Mouse (Mus musculus): ENCODE measurements at regions not wholly inside any gene's neighbourhood (a gene's known extent, or its start where the extent isn't known, plus 50 kb on each side); places are given as distances from the start of the nearest gene placed in this dataset.

DNA sequence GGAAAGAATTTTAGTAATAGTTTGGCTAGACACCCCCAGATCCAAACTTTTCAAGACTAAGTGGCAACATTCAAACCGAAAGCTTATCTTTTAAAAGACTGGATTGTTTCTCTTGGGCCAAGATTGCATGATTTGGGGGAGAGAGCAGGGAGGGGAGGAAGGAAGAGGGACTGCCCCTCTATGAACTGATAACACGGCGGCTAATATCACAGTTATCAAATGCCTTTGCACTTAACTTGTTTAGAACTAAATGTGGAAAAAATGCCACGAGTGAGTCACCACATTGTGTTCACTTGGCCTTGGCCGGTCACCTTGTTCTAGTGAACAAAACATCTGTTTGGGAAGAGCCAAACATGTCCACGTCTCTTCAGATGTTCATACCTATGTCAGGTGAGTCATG, 92.3 kb downstream of the Tes start:
- Histone ChIP-seq H3K4me1 (ENCODE audit: insufficient read depth, low read depth, low read length) (no peaks in the 10 kb centered on the region), H3K4me3 (ENCODE audit: low read depth, low read length) (no peak overlapping the region), H3K9me3 (ENCODE audit: low read length) (no peaks in the 10 kb centered on the region), H3K27me3 (replicated peaks; ENCODE audit: insufficient read depth, low read length) (no peaks in the 10 kb centered on the region), H3K4me2 (replicated peaks; ENCODE audit: low read depth, low read length) (no peak overlapping the region), H3K36me3 (ENCODE audit: insufficient read depth, low read length) (no peaks in the 10 kb centered on the region), H3K9ac (replicated peaks; ENCODE audit: low read depth) (no peak overlapping the region), H3K27ac (ENCODE audit: low read length) (no peak overlapping the region)
- TF ChIP-seq CTCF (IDR thresholded peaks at IDR 0.05) (no peak), EP300 (IDR thresholded peaks at IDR 0.05) (no peak)
- WGBS: 46% methylated on average over 6 of the region's 6 CpGs
- no peak for DNase-seq (ENCODE audit: low spot score)
- ATAC-seq: no peak

DNA sequence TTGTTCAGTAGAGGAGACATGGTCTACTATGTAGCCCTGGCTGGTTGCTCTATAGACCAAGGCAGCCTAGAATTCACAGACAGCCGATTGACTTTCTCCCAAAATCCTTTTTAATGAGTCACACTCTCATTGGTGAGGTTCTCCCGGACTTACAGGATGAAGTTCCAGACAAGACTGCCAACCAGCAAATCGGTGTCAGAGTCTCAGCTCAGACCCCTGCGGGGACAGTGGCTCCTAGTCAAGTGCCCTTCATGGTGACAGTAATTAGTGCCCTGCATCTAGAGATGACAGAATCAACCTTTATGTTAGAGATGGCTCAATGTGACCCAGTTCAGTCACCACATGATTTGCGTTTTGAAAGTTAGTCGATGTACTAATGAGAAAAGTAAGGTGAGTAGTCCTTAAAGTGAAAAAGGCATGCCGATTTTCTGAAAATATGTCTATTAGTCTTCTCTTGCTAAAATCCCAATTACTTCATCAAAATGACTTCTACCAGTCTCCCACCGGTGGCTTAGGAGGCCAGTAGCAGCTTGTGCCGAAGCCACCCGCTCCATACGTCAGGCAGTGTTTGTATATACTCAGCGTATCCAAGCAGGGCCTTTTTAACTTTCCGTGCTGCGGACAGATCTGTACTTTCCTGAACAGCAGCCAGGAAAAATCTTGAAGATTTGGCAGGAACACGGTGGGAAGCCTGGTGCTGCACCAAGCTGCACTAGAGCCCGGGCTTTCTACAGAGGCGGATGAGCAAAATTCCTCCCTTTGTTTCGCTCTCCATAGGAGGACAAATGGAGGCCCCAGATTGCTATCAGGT, 105.2 kb downstream of the Tes start:
- H3K4me2 ChIP-seq (replicated peaks; ENCODE audit: low read depth, low read length): peak overlapping the region; percentile 45
- 18% methylated on average over 18 of the region's 18 CpGs for WGBS
- DNase-seq (ENCODE audit: low spot score) (peak; percentile 93), ATAC-seq (peak; percentile 74)
- peak overlapping the region; percentile 6 for H3K9ac ChIP-seq (replicated peaks; ENCODE audit: low read depth)
- H3K27ac ChIP-seq (ENCODE audit: low read length): peak overlapping the region; percentile 87
- TF ChIP-seq CTCF (IDR thresholded peaks at IDR 0.05): 0 out of 2 replicates have a peak, but pooled peaks have one; percentile 2
- TF ChIP-seq EP300 (IDR thresholded peaks at IDR 0.05): peak; percentile 94
- 0 out of 2 replicates have a peak overlapping the region, but pooled peaks have one; percentile 4 for H3K4me3 ChIP-seq (ENCODE audit: low read depth, low read length)
- H3K4me1 ChIP-seq (ENCODE audit: insufficient read depth, low read depth, low read length): peaks cover 12% of the 10 kb centered on the region
- no peaks in the 10 kb centered on the region for H3K27me3 ChIP-seq (replicated peaks; ENCODE audit: insufficient read depth, low read length)
- H3K36me3 ChIP-seq (ENCODE audit: insufficient read depth, low read length): no peaks in the 10 kb centered on the region
- H3K9me3 ChIP-seq (ENCODE audit: low read length): no peaks in the 10 kb centered on the region

GRCm38 (mm10) chr6:17170782-17171272, 105.9 kb downstream of the Tes start:
- ATAC-seq (peak; percentile 12), DNase-seq (ENCODE audit: low spot score) (no peak)
- no peak for TF ChIP-seq CTCF (IDR thresholded peaks at IDR 0.05)
- TF ChIP-seq EP300 (IDR thresholded peaks at IDR 0.05): no peak
- WGBS: 9% methylated on average over 7 of the region's 7 CpGs
- Histone ChIP-seq H3K4me2 (replicated peaks; ENCODE audit: low read depth, low read length) (peak overlapping the region; percentile 45), H3K9ac (replicated peaks; ENCODE audit: low read depth) (no peak overlapping the region), H3K4me3 (ENCODE audit: low read depth, low read length) (no peak overlapping the region), H3K4me1 (ENCODE audit: insufficient read depth, low read depth, low read length) (peaks cover 12% of the 10 kb centered on the region), H3K36me3 (ENCODE audit: insufficient read depth, low read length) (no peaks in the 10 kb centered on the region), H3K9me3 (ENCODE audit: low read length) (no peaks in the 10 kb centered on the region), H3K27me3 (replicated peaks; ENCODE audit: insufficient read depth, low read length) (no peaks in the 10 kb centered on the region), H3K27ac (ENCODE audit: low read length) (peak overlapping the region; percentile 87)

DNA sequence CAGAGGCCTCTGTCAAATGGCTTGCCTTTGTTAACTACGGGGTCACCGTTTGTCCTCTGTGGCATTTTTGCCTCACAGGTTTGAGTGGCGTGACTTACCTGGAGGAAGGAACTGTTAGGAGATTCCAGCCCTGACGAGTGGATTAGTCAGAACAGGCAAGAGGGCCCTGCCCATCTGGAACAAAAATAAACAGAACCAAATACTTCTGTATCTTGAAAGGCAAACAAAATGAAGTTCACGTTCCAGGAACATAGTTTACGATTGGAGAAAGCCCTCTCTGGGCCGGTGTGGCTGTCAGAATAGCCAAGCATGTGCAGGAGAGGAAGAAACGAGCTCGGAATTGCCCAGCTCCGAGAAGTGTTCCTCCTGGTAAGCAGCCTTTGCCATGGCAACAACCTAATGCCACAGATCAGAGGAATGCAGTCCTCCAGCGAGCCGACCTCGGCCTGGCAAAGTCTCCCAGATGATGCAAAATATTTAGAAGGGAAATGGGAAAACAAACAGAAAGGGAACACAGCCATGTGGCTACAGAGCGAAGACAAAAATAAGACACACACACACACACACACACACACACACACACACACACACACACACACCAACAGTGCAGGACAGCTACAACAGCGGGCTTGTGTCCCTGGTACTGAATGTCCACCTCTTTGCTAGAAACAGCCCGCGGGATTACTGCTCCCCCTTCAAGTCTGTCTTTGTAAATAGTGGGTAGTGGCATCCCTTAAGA, 106.5 kb downstream of the Tes start:
- DNase-seq (ENCODE audit: low spot score) (peak; percentile 96), ATAC-seq (peak; percentile 89)
- Histone ChIP-seq H3K9me3 (ENCODE audit: low read length) (no peaks in the 10 kb centered on the region), H3K27me3 (replicated peaks; ENCODE audit: insufficient read depth, low read length) (no peaks in the 10 kb centered on the region), H3K4me2 (replicated peaks; ENCODE audit: low read depth, low read length) (peak overlapping the region; percentile 45), H3K27ac (ENCODE audit: low read length) (peak overlapping the region; percentile 87), H3K36me3 (ENCODE audit: insufficient read depth, low read length) (no peaks in the 10 kb centered on the region), H3K9ac (replicated peaks; ENCODE audit: low read depth) (no peak overlapping the region), H3K4me1 (ENCODE audit: insufficient read depth, low read depth, low read length) (peaks cover 12% of the 10 kb centered on the region), H3K4me3 (ENCODE audit: low read depth, low read length) (no peak overlapping the region)
- TF ChIP-seq CTCF (IDR thresholded peaks at IDR 0.05) (no peak), EP300 (IDR thresholded peaks at IDR 0.05) (peak; percentile 97)
- WGBS: 7% methylated on average over 17 of the region's 17 CpGs

DNA sequence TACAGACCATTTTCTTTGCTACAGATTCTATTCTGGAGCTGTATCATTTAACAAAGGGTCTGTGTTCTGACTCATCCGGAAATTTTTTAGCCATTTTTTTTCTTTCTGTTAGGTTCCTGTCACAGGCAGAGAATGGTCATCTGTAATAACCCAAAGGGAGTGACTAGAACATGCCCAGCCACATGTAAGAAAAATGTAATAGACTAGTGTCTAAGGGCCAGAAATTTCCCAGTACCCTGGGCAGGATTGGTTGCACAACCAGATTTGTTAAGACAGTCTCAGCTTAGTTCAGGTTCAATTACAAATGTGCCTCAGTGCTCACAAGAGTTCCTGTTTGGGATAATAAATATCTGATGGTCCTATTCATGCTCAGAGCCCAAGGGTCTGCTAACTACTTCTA, 107.1 kb downstream of the Tes start:
- no peak for ATAC-seq

GRCm38 (mm10) chr6:17177153-17177552, 103.8 kb upstream of the Cav2 start:
- Histone ChIP-seq H3K4me1 (ENCODE audit: insufficient read depth, low read depth, low read length) (peaks cover 11% of the 10 kb centered on the region; the same call in 1 of the 2 replicates), H3K4me3 (ENCODE audit: low read depth, low read length) (no peak overlapping the region), H3K36me3 (ENCODE audit: insufficient read depth, low read length) (no peaks in the 10 kb centered on the region), H3K27ac (ENCODE audit: low read length) (peak overlapping the region; percentile 68), H3K27me3 (replicated peaks; ENCODE audit: insufficient read depth, low read length) (no peaks in the 10 kb centered on the region), H3K9ac (replicated peaks; ENCODE audit: low read depth) (no peak overlapping the region), H3K4me2 (replicated peaks; ENCODE audit: low read depth, low read length) (no peak overlapping the region), H3K9me3 (ENCODE audit: low read length) (no peaks in the 10 kb centered on the region)
- DNase-seq (ENCODE audit: low spot score) (peak; percentile 74), ATAC-seq (peak; percentile 84)
- 14% methylated on average over 7 of the region's 7 CpGs for WGBS
- no peak for TF ChIP-seq CTCF (IDR thresholded peaks at IDR 0.05)
- TF ChIP-seq EP300 (IDR thresholded peaks at IDR 0.05): peak; percentile 81

More for the DNA sequence above, 107.1 kb downstream of the Tes start:
- H3K4me3 ChIP-seq (ENCODE audit: low read depth, low read length): no peak overlapping the region
- no peak overlapping the region for H3K9ac ChIP-seq (replicated peaks; ENCODE audit: low read depth)
- peak; percentile 61 for DNase-seq (ENCODE audit: low spot score)
- no peaks in the 10 kb centered on the region for H3K36me3 ChIP-seq (ENCODE audit: insufficient read depth, low read length)
- TF ChIP-seq CTCF (IDR thresholded peaks at IDR 0.05) (no peak), EP300 (IDR thresholded peaks at IDR 0.05) (no peak)
- peaks cover 16% of the 10 kb centered on the region for H3K4me1 ChIP-seq (ENCODE audit: insufficient read depth, low read depth, low read length)
- no peak overlapping the region for H3K4me2 ChIP-seq (replicated peaks; ENCODE audit: low read depth, low read length)
- no peaks in the 10 kb centered on the region for H3K27me3 ChIP-seq (replicated peaks; ENCODE audit: insufficient read depth, low read length)
- peak overlapping the region; percentile 87 for H3K27ac ChIP-seq (ENCODE audit: low read length)
- no peaks in the 10 kb centered on the region for H3K9me3 ChIP-seq (ENCODE audit: low read length)
- 16% methylated on average over 1 of the region's 1 CpGs for WGBS
